Comparison of ENCODE assay signal across 21 mouse cellular contexts in the genomic region with DNA sequence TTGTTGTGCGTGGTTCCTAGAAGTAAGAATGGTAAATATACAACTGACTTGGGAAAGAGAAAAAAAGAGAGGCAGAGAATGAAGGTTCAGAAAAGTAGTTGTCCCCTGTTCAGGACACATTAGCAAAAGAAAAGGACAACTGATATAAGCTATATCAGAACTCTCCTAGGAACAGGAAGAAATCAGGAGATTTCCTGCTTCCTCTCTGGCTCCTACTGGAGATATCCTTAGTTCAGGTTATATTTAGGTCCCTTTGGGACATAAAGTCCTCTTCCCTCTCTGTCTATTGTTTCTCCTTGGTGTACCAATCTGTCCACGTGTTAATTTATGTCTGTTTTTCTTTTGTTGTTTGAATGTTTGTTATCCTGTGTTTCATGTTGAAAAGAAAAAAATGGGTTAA.
DNase-seq lines count a peak whose midpoint lies in the region; ATAC-seq and TF ChIP-seq lines count a peak whose summit lies in the region.
"Had no signal": no experiment of that assay in that cellular context is flagged by ENCODE, and none has a peak within 500 bp of the region (broad histone marks: within the 10 kb centered on the region; RNA-seq: fewer than 3 reads in every experiment).

No protein-coding gene starts in this region.

- no peaks in the 10 kb centered on the region for H3K79me2 ChIP-seq in liver, adult 2 months (ENCODE audit: control insufficient read depth, insufficient read depth, low read length)

- H3K4me2 ChIP-seq in liver, embryonic 12.5 days = no peak overlapping the region
- H3K4me2 ChIP-seq: embryonic facial prominence, embryonic 13.5 days; embryonic facial prominence, embryonic 15.5 days; forebrain, embryonic 12.5 days had no signal

- no peak overlapping the region for H3K4me3 ChIP-seq in kidney, adult 2 months (ENCODE audit: insufficient read depth, low read depth, low read length)
- H3K4me3 ChIP-seq in liver, adult 2 months (ENCODE audit: insufficient read depth, low read depth, low read length) = no peak overlapping the region
- no peak overlapping the region for H3K4me3 ChIP-seq in liver, embryonic 12.5 days
- H3K4me3 ChIP-seq: embryonic facial prominence, embryonic 13.5 days; embryonic facial prominence, embryonic 15.5 days; erythroblast, embryonic 14.5 days; forebrain, embryonic 10.5 days; forebrain, embryonic 12.5 days had no signal

- H3K9ac ChIP-seq in liver, adult 2 months (ENCODE audit: low read depth, low read length) = no peak overlapping the region
- no peak overlapping the region for H3K9ac ChIP-seq in liver, embryonic 12.5 days
- H3K9ac ChIP-seq: embryonic facial prominence, embryonic 13.5 days; embryonic facial prominence, embryonic 15.5 days; forebrain, embryonic 12.5 days had no signal

- peak; percentile 5 for DNase-seq in kidney, adult 2 months
- DNase-seq in kidney, postnatal 4 days = no peak
- peak; percentile 3 for DNase-seq in liver, adult 2 months (ENCODE audit: extremely low read depth, low read depth, low spot score)
- DNase-seq: adrenal gland, adult 2 months; adrenal gland, postnatal 10 days; adrenal gland, postnatal 25 days; cerebellum, adult 11 months; cerebellum, adult 18-20 months; cerebellum, adult 8-10 months; cerebellum, adult 9-11 months; cerebellum, postnatal 14 days; cerebellum, postnatal 36 days; embryo, embryonic 11 days had no signal

- ATAC-seq in liver, embryonic 12.5 days = no peak
- ATAC-seq: forebrain, embryonic 14.5 days; forebrain, embryonic 16.5 days had no signal

- WGBS in kidney, adult 2 months = 69% methylated on average over 2 of the region's 2 CpGs
- 78% methylated on average over 2 of the region's 2 CpGs for WGBS in liver, adult 2 months
- 55% methylated on average over 2 of the region's 2 CpGs for WGBS in liver, embryonic 12.5 days (ENCODE audit: insufficient replicate concordance)

- no peak for TF ChIP-seq POLR2A in kidney, adult 2 months (IDR thresholded peaks at IDR 0.05; ENCODE audit: low read depth, low read length)
- TF ChIP-seq POLR2A in liver, adult 2 months (IDR thresholded peaks at IDR 0.05; ENCODE audit: extremely low read depth, insufficient read depth, low read length) = no peak

- H3K27ac ChIP-seq in kidney, adult 2 months (ENCODE audit: insufficient read depth, low read depth, low read length) = no peak overlapping the region
- no peak overlapping the region for H3K27ac ChIP-seq in liver, adult 2 months (replicated peaks; ENCODE audit: insufficient read depth, low read depth, low read length)
- H3K27ac ChIP-seq in liver, embryonic 12.5 days = no peak overlapping the region
- H3K27ac ChIP-seq: embryonic facial prominence, embryonic 13.5 days; embryonic facial prominence, embryonic 15.5 days; forebrain, embryonic 10.5 days; forebrain, embryonic 12.5 days had no signal

- no peaks in the 10 kb centered on the region for H3K9me3 ChIP-seq in liver, embryonic 12.5 days (replicated peaks)
- H3K9me3 ChIP-seq: embryonic facial prominence, embryonic 13.5 days; embryonic facial prominence, embryonic 15.5 days; forebrain, embryonic 12.5 days had no signal

- TF ChIP-seq CTCF in kidney, adult 2 months (conservative IDR thresholded peaks at IDR 0.05; ENCODE audit: insufficient read depth, insufficient read length, low read depth, low read length) = no peak
- TF ChIP-seq CTCF in liver, adult 2 months (IDR thresholded peaks at IDR 0.05; ENCODE audit: low read depth, low read length) = no peak

- no peaks in the 10 kb centered on the region for H3K36me3 ChIP-seq in kidney, adult 2 months (ENCODE audit: control insufficient read depth, insufficient read depth, low read length)
- H3K36me3 ChIP-seq in liver, adult 2 months (ENCODE audit: control insufficient read depth, insufficient read depth, low read length) = no peaks in the 10 kb centered on the region
- H3K36me3 ChIP-seq in liver, embryonic 12.5 days = no peaks in the 10 kb centered on the region
- H3K36me3 ChIP-seq: embryonic facial prominence, embryonic 13.5 days; embryonic facial prominence, embryonic 15.5 days; forebrain, embryonic 10.5 days; forebrain, embryonic 12.5 days had no signal

- no peaks in the 10 kb centered on the region for H3K27me3 ChIP-seq in kidney, adult 2 months (replicated peaks; ENCODE audit: control insufficient read depth, insufficient read depth, low read length)
- no peaks in the 10 kb centered on the region for H3K27me3 ChIP-seq in liver, adult 2 months (ENCODE audit: control insufficient read depth, insufficient read depth, low read length)
- no peaks in the 10 kb centered on the region for H3K27me3 ChIP-seq in liver, embryonic 12.5 days (replicated peaks)
- H3K27me3 ChIP-seq: embryonic facial prominence, embryonic 13.5 days; embryonic facial prominence, embryonic 15.5 days; forebrain, embryonic 12.5 days had no signal

- no peaks in the 10 kb centered on the region for H3K4me1 ChIP-seq in kidney, adult 2 months (ENCODE audit: control insufficient read depth, insufficient read depth, low read length)
- no peaks in the 10 kb centered on the region for H3K4me1 ChIP-seq in liver, adult 2 months (ENCODE audit: control insufficient read depth, insufficient read depth, low read length)
- no peaks in the 10 kb centered on the region for H3K4me1 ChIP-seq in liver, embryonic 12.5 days
- H3K4me1 ChIP-seq: embryonic facial prominence, embryonic 13.5 days; embryonic facial prominence, embryonic 15.5 days; forebrain, embryonic 10.5 days; forebrain, embryonic 12.5 days had no signal

Comparison
In these comparisons a context has a peak if more than half of its experiments do, and no peak if none do; other contexts are left out.
1. DNase-seq: peak in kidney, adult 2 months (single experiment) and liver, adult 2 months (single experiment); none in kidney, postnatal 4 days (0 of 2).